Mouse (Mus musculus) retina, postnatal 1 day (tissue): ENCODE results near the gene Heatr5b.
"Not testable (repeated sequence)": the region's sequence is repeated elsewhere in the genome, so short reads cannot be mapped to it uniquely, and the experiment has no call there.

Experiments
- DNase-seq: peaks from one replicate; pipeline ENCODE4 v3.0.0-alpha.2; 2012

The Heatr5b gene

DNA sequence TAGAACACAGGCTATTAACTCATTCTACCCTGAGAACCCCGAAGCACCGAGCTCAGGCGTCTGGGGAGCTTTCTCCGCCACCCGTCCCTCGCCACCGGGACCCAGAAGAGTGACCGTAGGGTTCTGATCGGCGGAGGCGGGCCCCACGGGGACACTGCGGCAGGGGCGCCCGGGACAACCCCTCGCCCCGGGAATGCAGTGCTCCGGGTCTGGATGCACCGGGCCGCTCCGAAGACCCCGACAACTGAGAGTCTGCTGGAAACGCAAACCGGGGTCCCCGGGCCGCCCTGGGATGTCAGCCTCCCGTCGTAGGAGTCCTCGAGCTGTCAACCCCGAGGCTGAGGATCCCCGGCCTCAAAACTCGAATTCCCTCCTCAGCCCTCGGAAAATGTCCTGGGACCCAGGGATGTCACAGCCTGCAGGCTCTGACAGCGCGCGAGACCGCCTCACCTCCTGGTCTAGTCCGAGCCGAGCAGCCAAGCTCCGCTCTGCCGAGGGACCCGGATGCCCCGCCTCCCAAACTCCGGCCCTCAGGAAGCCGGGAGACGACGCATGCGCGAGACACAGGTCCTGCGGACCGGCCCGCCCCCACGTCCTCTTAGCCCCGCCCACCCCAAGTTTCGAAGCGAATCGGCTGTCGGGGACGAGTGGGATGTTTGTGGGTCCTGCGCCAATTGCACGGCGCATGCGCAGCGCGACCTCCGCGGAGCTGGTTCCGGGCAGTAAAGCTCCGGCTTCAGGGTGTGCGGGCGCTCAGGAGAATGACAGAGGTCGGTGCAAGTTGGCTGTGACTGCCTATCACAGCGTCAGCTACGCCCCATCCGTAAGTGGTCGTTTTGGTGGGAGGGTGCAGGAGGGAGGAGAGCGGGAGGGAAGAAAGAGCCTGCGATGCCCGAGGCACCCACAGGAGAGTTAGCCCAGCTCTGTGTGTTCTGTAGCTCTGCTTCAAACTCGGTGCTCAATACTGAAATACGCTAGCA, at the start of gene Heatr5b, which contains the start of gene Gpatch11:
TSS of gene Heatr5b (minus strand) at position 509 of the 980 bp plus-strand sequence.
TSS of gene Gpatch11 (plus strand) at position 712 of the 980 bp plus-strand sequence.
- peak; percentile 99 for DNase-seq

DNA sequence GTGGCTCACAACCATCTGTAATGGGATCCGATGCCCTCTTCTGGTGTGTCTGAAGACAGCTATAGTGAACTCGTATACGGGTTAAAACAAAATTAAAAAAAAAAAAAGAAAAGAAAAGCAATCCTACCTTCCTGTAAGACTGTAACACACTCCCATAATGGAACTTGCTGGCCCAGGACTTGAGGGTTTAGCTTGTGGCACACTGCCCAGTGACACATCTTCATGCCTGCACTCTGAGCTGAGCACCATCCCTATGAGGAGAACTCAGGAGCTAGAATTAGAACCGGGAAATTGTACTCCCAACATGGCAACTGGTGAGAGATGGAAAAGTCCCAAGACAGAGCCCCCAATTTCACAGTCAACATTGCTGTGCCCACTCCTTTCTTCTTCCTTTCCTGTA, 48.1 kb upstream of the Heatr5b start:
- DNase-seq: no peak

DNA sequence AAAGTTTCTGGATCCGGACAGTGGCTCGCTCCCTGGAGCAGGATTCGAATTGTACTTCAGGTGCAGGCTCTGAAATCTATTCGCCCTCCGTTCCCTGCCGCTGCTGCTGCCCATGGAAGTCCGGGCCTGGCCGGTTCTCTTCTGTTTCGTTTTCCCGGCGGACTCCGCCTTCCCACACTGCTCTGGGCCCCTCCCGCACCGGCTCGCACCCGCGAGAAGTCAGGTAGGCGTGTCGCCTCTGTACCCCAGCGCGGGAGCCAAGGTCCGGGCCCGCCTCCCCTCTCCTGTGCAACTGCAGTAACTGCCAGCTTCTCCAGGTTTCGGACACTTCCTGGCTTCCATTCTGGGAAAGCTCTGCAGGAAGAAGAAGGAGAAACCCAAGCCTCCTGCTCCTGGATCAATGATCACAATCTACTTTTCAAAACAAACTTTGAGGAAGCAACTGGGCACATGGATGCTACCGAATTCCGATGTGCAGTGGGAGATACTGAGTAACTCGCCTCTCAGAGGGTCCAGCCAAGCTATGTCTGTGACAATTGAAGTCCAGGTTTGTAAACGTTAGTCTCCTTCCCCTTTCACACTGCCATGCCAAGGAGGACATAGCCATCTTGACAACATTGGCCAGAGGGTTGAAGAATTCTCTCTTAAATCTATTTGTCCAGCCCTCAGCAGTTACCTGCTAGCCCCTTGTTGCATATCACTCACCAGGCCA, 47.4 kb upstream of the Heatr5b start, which contains the start of gene Eif2ak2:
TSS of gene Eif2ak2 (minus strand) at position 173 of the 712 bp plus-strand sequence.
- peak; percentile 68 for DNase-seq

DNA sequence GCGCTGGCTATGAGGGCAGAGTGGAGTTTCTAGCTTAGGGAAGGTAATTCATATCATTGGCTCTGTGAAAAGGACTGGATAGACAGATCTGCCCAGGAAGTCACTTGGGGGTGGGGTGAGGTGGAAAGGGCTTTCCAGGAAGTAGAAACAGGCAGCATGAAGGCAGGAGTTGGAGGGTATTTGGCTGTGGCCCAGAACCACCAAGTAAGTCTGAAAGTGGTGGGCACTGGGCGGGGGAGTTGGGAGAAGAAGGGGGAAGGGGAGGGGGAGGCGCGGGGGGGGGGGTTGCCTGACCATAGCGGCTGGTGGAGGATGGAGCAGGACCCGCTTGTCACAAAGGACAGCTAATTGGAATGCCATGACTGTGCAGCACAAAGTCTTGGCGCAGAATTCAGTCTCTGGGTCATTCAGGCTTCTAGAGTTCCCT, 46.7 kb upstream of the Heatr5b start:
- peak; percentile 59 for DNase-seq

GRCm38 (mm10) chr17:78873886-78874285, 38.7 kb upstream of the Heatr5b start:
- DNase-seq: no peak

DNA sequence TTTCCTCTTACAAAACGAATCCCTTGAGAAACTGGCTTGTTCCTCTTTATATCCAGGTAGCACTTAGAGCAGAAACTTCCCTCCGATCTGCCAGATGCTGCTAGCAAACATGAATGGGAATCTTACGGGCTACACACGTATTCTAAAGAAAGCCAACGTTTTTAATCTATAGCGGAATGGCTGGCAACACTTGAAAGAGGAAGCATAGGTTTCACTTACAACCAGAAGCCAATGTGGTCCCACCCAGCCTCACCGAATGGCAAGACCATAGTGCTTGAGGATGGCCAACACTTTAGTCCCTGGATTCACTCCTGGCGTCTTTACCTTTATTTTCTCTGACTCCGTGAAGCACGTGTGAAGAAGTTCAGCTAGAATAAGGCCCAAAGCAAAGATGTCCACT, 21.1 kb upstream of the Heatr5b start:
- DNase-seq: no peak

DNA sequence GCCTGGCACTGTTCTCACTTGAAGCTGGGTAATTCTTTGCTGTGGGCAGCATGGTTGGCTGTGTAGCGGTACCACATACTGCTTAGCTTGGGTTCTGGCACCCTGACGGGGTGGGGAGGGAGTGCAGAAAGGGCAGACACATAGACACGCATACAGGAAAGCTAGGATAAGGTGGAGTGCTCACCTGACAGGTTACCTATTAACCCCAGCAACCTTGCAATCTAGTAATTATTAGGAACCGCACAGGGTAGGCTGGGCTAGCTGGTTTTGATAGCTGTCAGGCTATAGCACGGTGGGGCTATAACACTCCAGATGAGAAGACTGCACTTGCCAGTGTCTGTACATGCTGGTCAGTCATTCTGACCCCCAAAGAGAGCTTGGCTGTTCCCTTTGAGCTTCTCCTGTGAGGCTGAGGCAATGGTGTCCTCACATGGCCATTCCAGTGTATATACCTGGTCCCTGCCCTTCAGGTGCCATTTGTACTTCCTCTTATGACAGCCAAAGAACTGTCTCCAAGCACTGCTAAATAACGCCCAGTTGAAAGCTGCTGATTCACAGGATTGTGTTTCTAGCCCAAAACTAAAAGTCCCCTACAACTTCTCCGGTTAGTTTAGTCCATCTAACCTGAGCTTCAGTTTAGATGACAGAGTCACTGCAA, 7.2 kb upstream of the Heatr5b start:
- no peak for DNase-seq

GRCm38 (mm10) chr17:78836056-78836455, 892 bp upstream of the Heatr5b start:
- DNase-seq: peak; percentile 14

DNA sequence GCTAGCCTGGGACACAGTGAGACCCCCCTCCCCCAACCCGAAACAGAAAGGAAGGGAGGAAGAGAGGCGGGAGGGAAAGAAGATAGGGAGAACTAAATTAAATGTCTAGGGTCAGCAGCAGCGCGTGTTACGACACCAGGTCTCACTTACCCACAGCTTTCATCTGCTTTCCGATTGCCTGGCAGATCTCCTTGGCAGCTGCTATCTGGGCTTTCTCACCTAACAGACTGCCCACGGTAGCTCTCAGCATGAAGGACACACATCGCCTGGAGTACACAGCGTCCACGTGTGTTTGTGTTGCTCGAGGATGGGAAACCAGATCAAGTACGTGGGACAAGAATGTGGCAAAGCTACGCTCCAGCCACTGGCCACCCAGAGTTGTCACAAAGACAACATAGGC, 10.8 kb downstream of the Heatr5b start:
- no peak for DNase-seq

- DNase-seq: no peak
Observed at GRCm38 (mm10) chr17:78809582-78809981, 25.6 kb downstream of the Heatr5b start.

DNA sequence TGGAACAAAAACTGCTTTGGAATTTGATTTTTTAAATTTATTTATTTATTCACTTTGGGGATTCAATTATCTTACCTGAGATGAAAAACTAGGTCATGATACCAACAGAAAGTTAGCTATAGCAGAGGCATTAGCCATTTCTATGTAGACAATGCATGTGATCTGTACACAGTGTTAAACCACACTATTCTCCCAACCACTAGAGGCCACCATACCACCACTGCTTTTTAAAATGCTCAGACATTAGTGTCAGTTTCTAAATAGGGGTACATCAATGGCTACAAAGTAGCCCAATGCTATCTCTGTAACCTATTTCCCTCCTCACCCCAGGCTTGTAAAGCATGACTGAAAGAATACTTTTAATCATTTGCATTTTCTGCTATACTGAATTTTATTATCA, 26.1 kb downstream of the Heatr5b start:
- DNase-seq: peak; percentile 56

- DNase-seq: no peak
Observed at GRCm38 (mm10) chr17:78797222-78797621, 37.9 kb downstream of the Heatr5b start.

DNA sequence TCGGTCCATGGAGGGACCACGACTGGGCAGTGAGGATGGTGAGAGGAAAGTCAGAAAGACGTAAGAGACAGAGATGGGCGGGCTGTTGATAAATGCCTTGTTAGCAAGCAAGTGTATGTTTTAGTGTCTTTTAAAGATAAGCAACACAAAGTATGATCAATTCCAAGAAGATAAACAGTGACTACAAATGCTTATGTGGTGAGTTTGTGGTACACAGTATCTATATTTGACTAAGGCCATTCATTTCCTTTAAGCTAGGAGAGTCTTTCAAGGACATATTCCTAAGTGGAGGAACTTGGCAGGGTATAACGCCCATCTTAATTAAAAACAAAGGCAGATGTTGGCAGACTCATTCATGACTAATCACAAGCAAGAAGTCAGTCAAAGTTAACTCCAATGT, 40.8 kb downstream of the Heatr5b start:
- no peak for DNase-seq

DNA sequence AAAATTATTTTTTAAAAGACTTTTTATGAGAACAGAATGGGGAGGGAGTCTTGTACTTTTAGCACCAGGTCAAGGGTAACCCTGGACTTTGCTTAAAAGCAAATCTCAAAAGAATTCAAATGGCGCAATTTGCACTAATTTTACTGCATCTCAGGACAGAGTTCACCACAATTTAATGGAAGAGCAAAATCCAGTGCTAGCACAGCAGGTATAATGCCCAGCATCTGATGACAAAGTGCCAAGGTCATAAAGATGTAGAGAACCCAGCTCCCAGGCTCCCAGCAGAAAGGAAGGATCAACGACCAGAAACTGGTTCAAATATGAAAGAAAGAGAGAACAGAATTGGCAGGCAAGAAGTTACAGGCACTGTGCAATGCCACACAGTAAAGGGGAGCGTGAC, 43.0 kb downstream of the Heatr5b start:
- DNase-seq: no peak

DNA sequence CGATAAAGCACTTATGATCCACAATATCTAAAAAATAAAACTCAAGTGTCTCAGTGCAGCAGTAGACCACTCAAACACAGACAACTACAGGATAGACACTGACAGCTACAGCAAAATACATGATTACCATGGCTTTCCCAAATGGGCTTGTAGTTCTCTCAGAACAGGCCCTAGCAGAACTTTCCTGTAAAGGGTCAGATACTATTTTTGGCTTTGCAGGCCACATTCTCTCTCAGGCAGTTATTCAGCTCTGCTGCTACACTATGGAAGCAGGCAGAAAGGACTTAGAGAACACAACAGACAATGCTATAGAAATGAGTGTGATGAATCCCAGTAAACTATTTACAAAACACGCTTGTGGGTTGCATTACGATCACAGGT, 43.5 kb downstream of the Heatr5b start:
- no peak for DNase-seq

GRCm38 (mm10) chr17:78791068-78791689, 44.0 kb downstream of the Heatr5b start:
- DNase-seq: no peak

DNA sequence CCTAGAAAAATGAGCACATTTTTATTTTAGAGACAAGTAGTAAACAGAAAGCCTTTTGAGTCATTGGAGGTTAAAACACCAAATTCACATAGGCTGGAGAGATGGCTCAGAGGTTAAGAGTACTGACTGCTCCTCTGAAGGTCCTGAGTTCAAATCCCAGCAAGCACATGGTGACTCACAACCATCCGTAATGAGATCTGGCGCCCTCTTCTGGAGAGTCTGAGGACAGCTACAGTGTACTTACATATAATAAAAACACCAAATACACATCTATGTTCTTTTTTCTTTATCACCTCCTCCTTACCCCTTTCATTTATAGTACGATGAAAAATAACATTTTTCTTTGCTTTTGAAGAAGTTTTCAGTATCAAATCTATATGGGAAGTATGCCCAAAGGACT, 46.9 kb downstream of the Heatr5b start:
- not testable (repeated sequence) for DNase-seq

DNA sequence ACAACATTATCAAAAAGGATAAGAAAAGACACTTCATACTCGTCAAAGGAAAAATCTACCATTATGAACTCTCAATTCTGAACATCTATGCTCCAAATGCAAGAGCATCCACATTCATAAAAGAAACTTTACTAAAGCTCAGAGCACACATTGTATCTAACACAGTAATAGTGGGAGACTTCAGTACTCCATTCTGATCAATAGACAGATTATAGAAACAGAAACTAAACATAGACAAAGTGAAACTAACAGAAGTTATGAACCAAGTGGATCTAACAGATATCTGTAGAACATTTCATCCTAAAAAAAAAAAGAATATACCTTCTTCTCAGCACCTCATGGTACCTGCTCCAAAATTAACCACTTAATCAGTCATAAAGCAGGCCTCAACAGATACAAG, 56.4 kb downstream of the Heatr5b start:
- DNase-seq: no peak

DNA sequence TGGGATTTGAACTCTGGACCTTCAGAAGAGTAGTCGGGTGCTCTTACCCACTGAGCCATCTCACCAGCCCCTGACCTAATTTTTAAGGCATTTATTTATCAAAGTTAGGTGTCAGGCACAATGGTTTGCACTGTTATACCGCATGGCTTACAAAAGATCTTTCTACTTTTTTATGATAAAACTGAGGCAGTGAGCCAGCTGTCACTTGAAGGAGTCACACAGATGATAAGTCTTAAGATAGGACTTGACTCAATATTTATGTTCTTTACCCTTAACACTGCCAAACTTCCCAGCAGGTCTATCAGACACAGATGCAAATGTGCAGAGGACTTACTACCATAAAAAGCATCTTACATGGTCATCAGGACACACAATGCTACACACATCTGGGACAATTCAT, 62.8 kb downstream of the Heatr5b start:
- DNase-seq: no peak

DNA sequence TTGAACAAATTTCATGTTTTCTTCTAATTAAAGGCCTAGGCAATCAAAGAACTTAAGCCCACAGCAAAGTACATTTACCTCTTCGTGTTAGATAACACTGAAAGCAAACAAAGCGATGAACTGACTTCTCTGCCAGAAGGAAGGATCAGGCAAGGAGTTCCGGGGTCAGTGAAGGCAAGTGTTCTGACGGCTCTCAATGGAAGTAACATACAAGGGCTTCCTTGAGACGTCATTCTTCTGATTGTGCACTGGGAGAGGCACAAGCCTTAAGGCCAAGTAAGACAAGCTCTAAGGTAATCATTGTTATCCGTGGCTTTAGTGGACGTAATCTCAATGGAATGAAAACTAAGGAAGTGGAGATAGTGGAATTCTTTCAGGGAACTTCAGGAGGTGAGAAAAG, 64.2 kb downstream of the Heatr5b start:
- no peak for DNase-seq

GRCm38 (mm10) chr17:78769341-78769740, 65.8 kb downstream of the Heatr5b start:
- DNase-seq: no peak

DNA sequence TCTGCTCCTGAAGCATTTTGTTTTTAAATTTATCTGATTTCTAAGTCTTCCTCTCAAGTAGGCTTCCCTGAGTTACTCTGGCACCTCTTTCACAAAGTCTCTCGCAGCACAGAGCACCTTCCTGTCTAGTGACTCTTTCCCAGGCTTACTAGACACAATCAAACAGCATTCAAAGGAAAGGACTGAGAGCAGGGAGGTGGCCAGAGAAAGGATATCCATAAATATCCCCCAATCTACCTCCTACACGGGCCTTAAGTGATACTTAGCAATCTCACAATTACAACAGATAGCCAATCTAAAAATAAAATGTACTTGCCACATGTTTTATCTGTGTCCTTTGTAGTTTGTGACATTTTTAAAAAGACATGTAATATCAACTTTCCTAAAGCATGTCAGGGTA, 66.2 kb downstream of the Heatr5b start:
- no peak for DNase-seq

- no peak for DNase-seq
Observed at GRCm38 (mm10) chr17:78767546-78767945, 67.6 kb downstream of the Heatr5b start.
